Mouse (Mus musculus) intestine, embryonic 14.5 days (tissue): ENCODE data around the gene Trpc7. TPM values are rescaled to one million over a fixed set of nuclear protein-coding genes. Genes with fewer than 3 reads are reported as not detected.
A peak's percentile ranks its signal among the peaks of the same experiment; 100 is the strongest.

Source experiments
- ATAC-seq: fragments of 200-750 bp; cut with Nextera tagmentation; replicated peaks from 2 replicates; pipeline ENCODE4 v1.8.0; 2017; ENCODE audit warnings: low read depth, moderate number of reproducible peaks, moderate TSS enrichment, moderate library complexity; ENCODE audit not compliant: low FRiP score, low TSS enrichment
- DNase-seq: peaks from one replicate; pipeline ENCODE4 v3.0.0-alpha.2; 2018; ENCODE audit warnings: low spot score
- H3K27ac ChIP-seq: fragments of 300-500 bp; sonication (generic); 2 replicates; pipeline ENCODE4 v1.5.1; 2014; ENCODE audit warnings: low read depth, mild to moderate bottlenecking, control low read depth
- H3K27me3 ChIP-seq: fragments of 300-500 bp; sonication (generic); replicated peaks from 2 replicates; pipeline ENCODE4 v1.6.1; 2014; ENCODE audit warnings: low read length, control low read depth; ENCODE audit not compliant: control insufficient read depth, insufficient read depth
- H3K36me3 ChIP-seq: fragments of 300-500 bp; sonication (generic); 2 replicates; pipeline ENCODE4 v1.6.1; 2014; ENCODE audit warnings: low read length, control low read depth; ENCODE audit not compliant: control insufficient read depth, insufficient read depth
- H3K4me1 ChIP-seq: fragments of 300-500 bp; sonication (generic); replicated peaks from 2 replicates; pipeline ENCODE4 v1.6.1; 2014; ENCODE audit warnings: low read length, control low read depth, mixed read lengths; ENCODE audit not compliant: control insufficient read depth, insufficient read depth
- H3K4me2 ChIP-seq: fragments of 300-500 bp; sonication (generic); 2 replicates; pipeline ENCODE4 v1.6.1; 2014; ENCODE audit warnings: low read length
- H3K4me3 ChIP-seq: fragments of 300-500 bp; sonication (generic); 2 replicates; pipeline ENCODE4 v1.5.1; 2014; ENCODE audit warnings: low read depth, low read length, control low read depth, mixed read lengths
- H3K9ac ChIP-seq: fragments of 300-500 bp; sonication (generic); 2 replicates; pipeline ENCODE4 v1.6.1; 2014; ENCODE audit warnings: mild to moderate bottlenecking, low read length
- H3K9me3 ChIP-seq: fragments of 300-500 bp; sonication (generic); 2 replicates; pipeline ENCODE4 v1.6.1; 2016; ENCODE audit warnings: low read length, control low read depth; ENCODE audit not compliant: control insufficient read depth
- WGBS: fragments of 180-500 bp; shearing (Covaris S2); extraction: QIAGEN DNeasy Blood & Tissue Kit; methylation state at CpG from one replicate; pipeline ENCODE4 v1.1.7; 2014; 5-methylcytosine and 5-hydroxymethylcytosine counted together
- polyA plus RNA-seq: library from polyadenylated mRNA; unstranded; fragments of >200 nt; fragmentation: Nextera tagmentation; extraction: Ambion mirVana; gene quantifications from 2 replicates; pipeline ENCODE4 v1.2.1, GENCODE M21; 2014

Trpc7 gene
- polyA plus RNA-seq, 1 experiment from 2014 or later, result not detected

- Histone ChIP-seq H3K36me3 (no peaks in the 10 kb centered on the region), H3K9ac (no peak overlapping the region), H3K4me3 (no peak overlapping the region), H3K4me1 (peaks cover 6% of the 10 kb centered on the region), H3K4me2 (no peak overlapping the region), H3K27me3 (peaks cover 39% of the 10 kb centered on the region), H3K27ac (no peak overlapping the region), H3K9me3 (no peaks in the 10 kb centered on the region)
- WGBS, result 81% methylated on average over 7 of the region's 7 CpGs
- ATAC-seq (no peak), DNase-seq (no peak)
Measured at GRCm38 (mm10) chr13:56749377-56749776, 146.4 kb downstream of the Trpc7 start.

- DNase-seq, result no peak
- Histone ChIP-seq H3K4me3 (no peak overlapping the region), H3K4me2 (no peak overlapping the region), H3K27me3 (peaks cover 21% of the 10 kb centered on the region), H3K36me3 (peaks cover 5% of the 10 kb centered on the region; the same call in 1 of the 2 replicates), H3K27ac (no peak overlapping the region), H3K9ac (no peak overlapping the region), H3K4me1 (peaks cover 1% of the 10 kb centered on the region; the same call in 1 of the 2 replicates), H3K9me3 (no peaks in the 10 kb centered on the region)
- WGBS, result 45% methylated on average over 8 of the region's 8 CpGs
- ATAC-seq, result 0 out of 2 replicates have a peak, but pooled peaks have one; percentile 41
Measured at GRCm38 (mm10) chr13:56747554-56747953, 148.2 kb downstream of the Trpc7 start.

GRCm38 (mm10) chr13:56746739-56747532 is 148.9 kb downstream of the Trpc7 start:
- ATAC-seq (no peak), DNase-seq (no peak)
- H3K4me3 ChIP-seq, result no peak overlapping the region
- no peaks in the 10 kb centered on the region for H3K9me3 ChIP-seq
- 66% methylated on average over 10 of the region's 10 CpGs for WGBS
- no peaks in the 10 kb centered on the region for H3K4me1 ChIP-seq
- no peak overlapping the region for H3K4me2 ChIP-seq
- H3K27ac ChIP-seq, result no peak overlapping the region
- peaks cover 15% of the 10 kb centered on the region for H3K27me3 ChIP-seq
- H3K9ac ChIP-seq, result no peak overlapping the region
- peaks cover 7% of the 10 kb centered on the region for H3K36me3 ChIP-seq

DNA sequence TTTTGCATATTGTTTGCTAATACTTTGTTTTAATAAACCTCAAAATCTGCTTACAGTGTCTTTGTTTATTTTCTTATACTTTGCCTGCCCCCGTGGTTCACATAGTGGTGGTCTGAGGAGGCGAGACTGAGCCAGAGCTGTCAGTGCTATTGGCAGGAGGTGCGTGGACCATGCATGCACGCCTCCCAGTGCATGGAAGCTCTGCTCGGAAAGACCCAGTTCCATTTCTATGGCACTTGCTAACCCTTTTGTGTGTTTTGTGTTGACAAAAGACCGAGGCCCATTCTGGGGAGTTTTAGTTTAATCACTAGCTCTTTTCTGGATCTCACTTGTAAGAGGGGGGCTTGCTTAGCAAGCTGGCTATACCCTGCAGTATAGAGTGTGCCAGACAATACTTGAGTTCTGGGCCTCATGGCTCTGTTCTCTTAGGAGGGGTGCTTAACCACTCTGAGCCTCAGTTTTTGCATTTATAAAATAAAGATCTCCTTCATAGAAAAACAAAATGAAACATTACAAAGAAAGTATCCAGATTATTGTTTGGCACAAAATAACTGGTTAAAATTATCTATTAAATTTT is 153.4 kb downstream of the Trpc7 start:
- no peak overlapping the region for H3K9ac ChIP-seq
- ATAC-seq (no peak), DNase-seq (peak; percentile 43)
- H3K27ac ChIP-seq, result no peak overlapping the region
- 84% methylated on average over 6 of the region's 6 CpGs for WGBS
- H3K36me3 ChIP-seq, result peaks cover 45% of the 10 kb centered on the region
- no peaks in the 10 kb centered on the region for H3K9me3 ChIP-seq
- no peak overlapping the region for H3K4me2 ChIP-seq
- H3K27me3 ChIP-seq, result no peaks in the 10 kb centered on the region
- H3K4me3 ChIP-seq, result no peak overlapping the region
- no peaks in the 10 kb centered on the region for H3K4me1 ChIP-seq

GRCm38 (mm10) chr13:56741691-56742090 is 154.1 kb downstream of the Trpc7 start:
- WGBS, result 86% methylated on average over 7 of the region's 7 CpGs
- H3K36me3 ChIP-seq, result peaks cover 52% of the 10 kb centered on the region

GRCm38 (mm10) chr13:56740496-56740895 is 155.3 kb downstream of the Trpc7 start:
- Histone ChIP-seq H3K4me1 (no peaks in the 10 kb centered on the region), H3K27ac (no peak overlapping the region), H3K36me3 (peaks cover 64% of the 10 kb centered on the region), H3K4me3 (no peak overlapping the region), H3K4me2 (no peak overlapping the region), H3K9ac (no peak overlapping the region), H3K9me3 (no peaks in the 10 kb centered on the region), H3K27me3 (no peaks in the 10 kb centered on the region)
- WGBS, result 87% methylated on average over 6 of the region's 6 CpGs
- DNase-seq, result peak; percentile 40
- ATAC-seq, result no peak

More at GRCm38 (mm10) chr13:56741691-56742090, 154.1 kb downstream of the Trpc7 start:
- no peak overlapping the region for H3K9ac ChIP-seq
- H3K4me2 ChIP-seq, result no peak overlapping the region
- no peaks in the 10 kb centered on the region for H3K27me3 ChIP-seq
- H3K9me3 ChIP-seq, result no peaks in the 10 kb centered on the region
- peak; percentile 47 for DNase-seq
- H3K4me1 ChIP-seq, result no peaks in the 10 kb centered on the region
- no peak for ATAC-seq
- no peak overlapping the region for H3K27ac ChIP-seq
- no peak overlapping the region for H3K4me3 ChIP-seq

- WGBS, result 91% methylated on average over 5 of the region's 5 CpGs
- no peak overlapping the region for H3K4me2 ChIP-seq
- H3K4me3 ChIP-seq, result no peak overlapping the region
- H3K4me1 ChIP-seq, result no peaks in the 10 kb centered on the region
- ATAC-seq (no peak), DNase-seq (peak; percentile 40)
- no peak overlapping the region for H3K27ac ChIP-seq
- H3K27me3 ChIP-seq, result no peaks in the 10 kb centered on the region
- H3K9me3 ChIP-seq, result no peaks in the 10 kb centered on the region
- H3K36me3 ChIP-seq, result peaks cover 72% of the 10 kb centered on the region
- H3K9ac ChIP-seq, result no peak overlapping the region
Measured at GRCm38 (mm10) chr13:56739556-56739955, 156.2 kb downstream of the Trpc7 start.

GRCm38 (mm10) chr13:56735212-56735875 is 160.4 kb downstream of the Trpc7 start:
- Histone ChIP-seq H3K4me3 (no peak overlapping the region), H3K27me3 (no peaks in the 10 kb centered on the region), H3K4me1 (no peaks in the 10 kb centered on the region), H3K9me3 (no peaks in the 10 kb centered on the region), H3K36me3 (peaks cover 98% of the 10 kb centered on the region), H3K27ac (no peak overlapping the region), H3K9ac (no peak overlapping the region), H3K4me2 (no peak overlapping the region)
- DNase-seq (peak; percentile 47), ATAC-seq (no peak)
- WGBS, result 44% methylated on average over 6 of the region's 6 CpGs
